Mouse (Mus musculus): Measurements from ENCODE around the gene Src. TPM values are rescaled to one million over a fixed set of nuclear protein-coding genes. Genes with fewer than 3 reads are reported as not detected.

The Src gene
- polyA plus RNA-seq, 1 experiment from 2014 or later: 1.8 TPM

GRCm38 (mm10) chr2:157471292-157471691 is 53.0 kb downstream of the Src start:
- Histone ChIP-seq H3K27ac (ENCODE audit: low read depth) (no peak overlapping the region), H3K9me3 (ENCODE audit: low read length) (no peaks in the 10 kb centered on the region), H3K36me3 (replicated peaks; ENCODE audit: insufficient read depth, low read length) (no peaks in the 10 kb centered on the region), H3K4me1 (ENCODE audit: insufficient read depth) (no peaks in the 10 kb centered on the region), H3K27me3 (ENCODE audit: insufficient read depth, low read length) (no peaks in the 10 kb centered on the region), H3K4me3 (ENCODE audit: low read depth, low read length) (no peak overlapping the region), H3K9ac (replicated peaks) (no peak overlapping the region), H3K4me2 (ENCODE audit: low read depth, low read length) (no peak overlapping the region)
- WGBS (ENCODE audit: insufficient replicate concordance): 72% methylated on average over 7 of the region's 7 CpGs
- TF ChIP-seq EP300 (IDR thresholded peaks at IDR 0.05; ENCODE audit: low read depth) (no peak), CTCF (IDR thresholded peaks at IDR 0.05; ENCODE audit: low read depth) (no peak)
- no peak for ATAC-seq
- DNase-seq: no peak

DNA sequence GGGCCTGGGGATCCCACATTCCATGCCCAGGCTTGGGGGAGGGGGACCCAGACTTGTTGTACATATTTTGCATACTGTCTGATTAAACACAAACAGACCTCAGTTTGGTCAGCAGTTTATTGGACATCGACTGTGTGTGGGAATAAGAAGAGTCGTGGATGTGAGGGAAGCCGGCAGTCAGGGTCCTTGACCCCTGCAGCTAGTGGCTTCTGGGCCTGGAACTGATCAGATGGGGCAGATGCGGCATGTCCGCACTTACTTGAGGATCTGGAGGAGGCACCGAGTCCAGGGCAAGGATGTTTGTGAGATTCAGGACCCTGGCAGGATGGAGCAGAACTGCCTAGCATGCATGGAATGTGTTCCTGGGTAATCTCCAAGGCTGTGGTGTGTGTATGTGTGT is 53.5 kb downstream of the Src start:
- no peak overlapping the region for H3K27ac ChIP-seq (ENCODE audit: low read depth)

DNA sequence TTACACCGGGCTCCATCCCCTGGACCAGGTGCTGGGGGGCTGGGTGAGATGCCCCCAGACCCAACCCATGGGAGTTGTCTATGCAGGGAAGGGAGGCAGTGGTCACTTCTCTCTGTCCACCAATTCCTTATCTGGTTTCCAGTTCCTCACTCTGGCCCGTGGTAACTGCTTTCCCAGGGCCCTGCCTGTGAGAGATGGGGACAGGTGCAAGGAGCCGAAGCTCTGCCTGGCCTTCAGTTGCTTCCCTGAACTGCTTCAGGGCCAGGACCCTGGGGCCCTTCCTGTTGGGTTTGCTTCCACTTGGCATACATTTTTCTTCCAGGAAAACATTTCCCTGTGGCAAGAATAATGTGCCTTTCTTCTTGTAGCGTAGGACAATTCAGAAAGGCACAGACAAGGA is 54.2 kb downstream of the Src start:
- H3K27me3 ChIP-seq (ENCODE audit: insufficient read depth, low read length): no peaks in the 10 kb centered on the region
- no peak for TF ChIP-seq EP300 (IDR thresholded peaks at IDR 0.05; ENCODE audit: low read depth)
- TF ChIP-seq CTCF (IDR thresholded peaks at IDR 0.05; ENCODE audit: low read depth): no peak
- 55% methylated on average over 4 of the region's 4 CpGs for WGBS (ENCODE audit: insufficient replicate concordance)
- ATAC-seq (no peak), DNase-seq (no peak)
- H3K4me3 ChIP-seq (ENCODE audit: low read depth, low read length): no peak overlapping the region
- no peak overlapping the region for H3K9ac ChIP-seq (replicated peaks)
- no peaks in the 10 kb centered on the region for H3K36me3 ChIP-seq (replicated peaks; ENCODE audit: insufficient read depth, low read length)
- no peak overlapping the region for H3K4me2 ChIP-seq (ENCODE audit: low read depth, low read length)
- H3K9me3 ChIP-seq (ENCODE audit: low read length): no peaks in the 10 kb centered on the region
- H3K4me1 ChIP-seq (ENCODE audit: insufficient read depth): no peaks in the 10 kb centered on the region
- H3K27ac ChIP-seq (ENCODE audit: low read depth): no peak overlapping the region

More for the DNA sequence above, 53.5 kb downstream of the Src start:
- no peaks in the 10 kb centered on the region for H3K27me3 ChIP-seq (ENCODE audit: insufficient read depth, low read length)
- no peak overlapping the region for H3K4me2 ChIP-seq (ENCODE audit: low read depth, low read length)
- no peak for TF ChIP-seq EP300 (IDR thresholded peaks at IDR 0.05; ENCODE audit: low read depth)
- TF ChIP-seq CTCF (IDR thresholded peaks at IDR 0.05; ENCODE audit: low read depth): no peak
- H3K36me3 ChIP-seq (replicated peaks; ENCODE audit: insufficient read depth, low read length): no peaks in the 10 kb centered on the region
- H3K9ac ChIP-seq (replicated peaks): no peak overlapping the region
- DNase-seq (no peak), ATAC-seq (no peak)
- WGBS (ENCODE audit: insufficient replicate concordance): 72% methylated on average over 6 of the region's 6 CpGs
- H3K4me3 ChIP-seq (ENCODE audit: low read depth, low read length): no peak overlapping the region
- H3K4me1 ChIP-seq (ENCODE audit: insufficient read depth): no peaks in the 10 kb centered on the region
- no peaks in the 10 kb centered on the region for H3K9me3 ChIP-seq (ENCODE audit: low read length)

DNA sequence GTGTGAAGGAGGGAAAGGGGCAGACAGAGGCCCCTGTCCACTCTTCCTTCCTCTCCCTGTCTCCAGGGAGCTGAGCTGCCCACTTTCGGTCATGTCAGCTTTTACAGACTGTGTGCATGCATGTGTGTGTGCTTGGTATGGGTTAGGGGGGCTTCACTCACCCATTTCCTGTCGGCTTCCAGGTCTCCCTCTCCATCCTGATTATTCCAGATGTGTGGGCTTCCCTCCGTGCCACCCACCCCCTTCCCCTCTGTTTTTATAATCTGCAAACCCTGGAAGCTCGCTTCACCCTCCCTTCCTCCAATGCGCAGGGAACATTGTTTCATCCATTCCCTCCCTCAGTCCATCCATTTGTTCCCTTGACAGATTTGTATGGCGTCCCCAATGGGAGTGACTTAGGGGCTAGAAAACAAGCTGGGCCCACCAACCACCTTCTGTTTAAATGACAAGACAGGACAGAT is 56.1 kb downstream of the Src start:
- DNase-seq (no peak), ATAC-seq (no peak)
- Histone ChIP-seq H3K9me3 (ENCODE audit: low read length) (no peaks in the 10 kb centered on the region), H3K27me3 (ENCODE audit: insufficient read depth, low read length) (no peaks in the 10 kb centered on the region), H3K9ac (replicated peaks) (no peak overlapping the region), H3K4me3 (ENCODE audit: low read depth, low read length) (no peak overlapping the region), H3K27ac (ENCODE audit: low read depth) (no peak overlapping the region), H3K4me2 (ENCODE audit: low read depth, low read length) (no peak overlapping the region), H3K4me1 (ENCODE audit: insufficient read depth) (no peaks in the 10 kb centered on the region), H3K36me3 (replicated peaks; ENCODE audit: insufficient read depth, low read length) (no peaks in the 10 kb centered on the region)
- TF ChIP-seq CTCF (IDR thresholded peaks at IDR 0.05; ENCODE audit: low read depth): no peak
- WGBS (ENCODE audit: insufficient replicate concordance): 46% methylated on average over 6 of the region's 6 CpGs

DNA sequence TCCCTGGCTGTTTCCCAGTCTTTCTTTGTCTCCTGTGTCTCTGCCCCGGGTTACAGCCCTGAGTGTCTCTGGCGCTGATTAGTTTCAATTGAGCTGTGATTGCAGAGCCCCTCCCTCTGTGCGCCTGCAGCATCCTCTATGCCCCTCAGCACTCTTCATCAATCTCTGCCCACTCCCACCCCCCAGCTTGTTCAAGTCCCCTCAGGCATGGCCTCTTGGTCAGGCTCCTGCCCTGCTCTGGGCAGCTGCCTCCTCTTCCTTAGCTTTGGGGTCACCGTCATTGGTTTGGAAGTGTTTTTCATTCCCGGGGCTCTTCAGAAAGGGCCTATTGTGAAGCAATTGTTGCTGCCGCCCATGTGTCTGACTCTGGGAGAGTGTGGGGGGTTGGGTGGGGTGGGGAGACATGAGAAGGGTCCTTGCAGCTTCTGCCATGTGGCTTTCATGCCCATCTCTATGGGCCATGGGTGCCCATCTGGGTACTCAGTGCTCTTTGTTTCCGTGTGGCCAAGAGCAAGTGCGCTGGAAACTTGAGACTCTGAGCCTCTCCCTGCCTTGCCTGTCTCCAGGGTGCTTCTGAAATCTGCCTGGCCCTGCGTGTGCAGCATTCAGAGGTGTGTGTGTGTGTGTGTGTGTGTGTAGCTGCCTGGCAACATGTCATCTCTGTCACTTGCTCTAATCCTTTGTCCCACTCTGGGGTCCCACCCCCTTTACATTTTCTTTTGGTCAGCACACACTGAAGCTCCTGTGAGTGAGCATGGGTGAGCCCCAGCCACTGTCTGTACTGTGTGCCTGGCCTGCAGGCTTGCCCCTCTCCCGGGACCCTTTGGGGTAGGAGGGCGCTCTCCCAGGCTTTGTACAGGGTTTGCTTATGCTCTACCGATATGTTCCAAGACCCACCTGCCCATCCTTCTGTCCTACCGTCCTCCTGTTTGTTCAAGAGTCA is 57.5 kb downstream of the Src start:
- no peak overlapping the region for H3K4me2 ChIP-seq (ENCODE audit: low read depth, low read length)
- H3K9ac ChIP-seq (replicated peaks): no peak overlapping the region
- DNase-seq (no peak), ATAC-seq (no peak)
- no peaks in the 10 kb centered on the region for H3K9me3 ChIP-seq (ENCODE audit: low read length)
- H3K4me3 ChIP-seq (ENCODE audit: low read depth, low read length): no peak overlapping the region
- no peaks in the 10 kb centered on the region; the same call in 1 of the 2 replicates for H3K27me3 ChIP-seq (ENCODE audit: insufficient read depth, low read length)
- 57% methylated on average over 13 of the region's 13 CpGs for WGBS (ENCODE audit: insufficient replicate concordance)
- H3K4me1 ChIP-seq (ENCODE audit: insufficient read depth): no peaks in the 10 kb centered on the region
- H3K36me3 ChIP-seq (replicated peaks; ENCODE audit: insufficient read depth, low read length): no peaks in the 10 kb centered on the region
- no peak overlapping the region for H3K27ac ChIP-seq (ENCODE audit: low read depth)
- TF ChIP-seq EP300 (IDR thresholded peaks at IDR 0.05; ENCODE audit: low read depth): no peak
- no peak for TF ChIP-seq CTCF (IDR thresholded peaks at IDR 0.05; ENCODE audit: low read depth)

DNA sequence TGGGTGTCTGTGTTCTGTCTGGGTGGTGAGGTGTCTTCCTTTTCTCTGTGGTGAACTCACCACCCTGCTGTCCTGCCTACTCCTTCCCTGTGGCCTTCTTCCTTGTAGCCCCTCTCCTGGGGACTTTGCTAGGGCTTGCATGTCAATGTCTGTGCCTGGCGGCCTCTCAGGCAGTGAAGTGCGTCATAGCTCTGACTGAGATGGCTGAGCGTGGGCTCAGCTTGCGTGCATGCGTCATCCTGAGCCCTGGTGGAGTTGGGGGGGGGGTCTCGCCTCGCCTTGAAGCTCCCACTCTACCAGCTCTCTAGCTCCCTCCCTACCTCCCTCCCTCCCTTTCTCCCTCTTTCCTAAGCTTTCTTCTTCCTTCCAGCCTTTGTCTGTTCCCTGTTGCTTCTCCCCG is 60.4 kb downstream of the Src start:
- no peak for ATAC-seq
- Histone ChIP-seq H3K9ac (replicated peaks) (no peak overlapping the region), H3K9me3 (ENCODE audit: low read length) (no peaks in the 10 kb centered on the region), H3K27ac (ENCODE audit: low read depth) (no peak overlapping the region), H3K27me3 (ENCODE audit: insufficient read depth, low read length) (no peaks in the 10 kb centered on the region; the same call in 1 of the 2 replicates), H3K4me3 (ENCODE audit: low read depth, low read length) (no peak overlapping the region), H3K4me1 (ENCODE audit: insufficient read depth) (no peaks in the 10 kb centered on the region), H3K4me2 (ENCODE audit: low read depth, low read length) (no peak overlapping the region), H3K36me3 (replicated peaks; ENCODE audit: insufficient read depth, low read length) (no peaks in the 10 kb centered on the region)
- WGBS (ENCODE audit: insufficient replicate concordance): 72% methylated on average over 8 of the region's 8 CpGs
- DNase-seq: no peak
- no peak for TF ChIP-seq EP300 (IDR thresholded peaks at IDR 0.05; ENCODE audit: low read depth)
- TF ChIP-seq CTCF (IDR thresholded peaks at IDR 0.05; ENCODE audit: low read depth): no peak
